Mouse (Mus musculus) forebrain, embryonic 15.5 days (tissue): Measurements from ENCODE around the gene Nsdhl. TPM values are rescaled to one million over a fixed set of nuclear protein-coding genes. Genes with fewer than 3 reads are reported as not detected.

Experiments used
- ATAC-seq: fragments of 200-750 bp; cut with Nextera tagmentation; replicated peaks from 2 replicates; pipeline ENCODE4 v1.8.0; 2017; ENCODE audit warnings: mild to moderate bottlenecking, moderate TSS enrichment, moderate library complexity
- H3K27ac ChIP-seq: fragments of 300-500 bp; sonication (generic); replicated peaks from 2 replicates; pipeline ENCODE4 v1.5.1; 2015; ENCODE audit warnings: mild to moderate bottlenecking, inconsistent platforms
- H3K27me3 ChIP-seq: fragments of 300-500 bp; sonication (generic); 2 replicates; pipeline ENCODE4 v1.6.1; 2015; ENCODE audit warnings: inconsistent platforms
- H3K36me3 ChIP-seq: fragments of 300-500 bp; sonication (generic); 2 replicates; pipeline ENCODE4 v1.6.1; 2015; ENCODE audit warnings: mild to moderate bottlenecking, inconsistent platforms
- H3K4me1 ChIP-seq: fragments of 300-500 bp; sonication (generic); 2 replicates; pipeline ENCODE4 v1.6.1; 2015; ENCODE audit warnings: inconsistent platforms
- H3K4me2 ChIP-seq: fragments of 300-500 bp; sonication (generic); replicated peaks from 2 replicates; pipeline ENCODE4 v1.6.1; 2015; ENCODE audit warnings: mild to moderate bottlenecking, inconsistent platforms
- H3K4me3 ChIP-seq: fragments of 300-500 bp; sonication (generic); 2 replicates; pipeline ENCODE4 v1.5.1; 2015; ENCODE audit warnings: mild to moderate bottlenecking, inconsistent platforms
- H3K9ac ChIP-seq: fragments of 300-500 bp; sonication (generic); replicated peaks from 2 replicates; pipeline ENCODE4 v1.6.1; 2015; ENCODE audit warnings: mild to moderate bottlenecking, inconsistent platforms
- H3K9me3 ChIP-seq: fragments of 300-500 bp; sonication (generic); 2 replicates; pipeline ENCODE4 v1.6.1; 2016; ENCODE audit warnings: inconsistent platforms
- WGBS: fragments of 180-500 bp; shearing (Covaris S2); methylation state at CpG from one replicate; pipeline ENCODE4 v1.1.7; 2015; ENCODE audit warnings: mixed read lengths; 5-methylcytosine and 5-hydroxymethylcytosine counted together
- polyA plus RNA-seq: library from polyadenylated mRNA; unstranded; fragments of >200 nt; fragmentation: Nextera tagmentation; extraction: Ambion mirVana; gene quantifications from 2 replicates; pipeline ENCODE4 v1.2.1, GENCODE M21; 2015

The Nsdhl gene
- 36.9 and 38.0 TPM in 2 replicates for polyA plus RNA-seq

DNA sequence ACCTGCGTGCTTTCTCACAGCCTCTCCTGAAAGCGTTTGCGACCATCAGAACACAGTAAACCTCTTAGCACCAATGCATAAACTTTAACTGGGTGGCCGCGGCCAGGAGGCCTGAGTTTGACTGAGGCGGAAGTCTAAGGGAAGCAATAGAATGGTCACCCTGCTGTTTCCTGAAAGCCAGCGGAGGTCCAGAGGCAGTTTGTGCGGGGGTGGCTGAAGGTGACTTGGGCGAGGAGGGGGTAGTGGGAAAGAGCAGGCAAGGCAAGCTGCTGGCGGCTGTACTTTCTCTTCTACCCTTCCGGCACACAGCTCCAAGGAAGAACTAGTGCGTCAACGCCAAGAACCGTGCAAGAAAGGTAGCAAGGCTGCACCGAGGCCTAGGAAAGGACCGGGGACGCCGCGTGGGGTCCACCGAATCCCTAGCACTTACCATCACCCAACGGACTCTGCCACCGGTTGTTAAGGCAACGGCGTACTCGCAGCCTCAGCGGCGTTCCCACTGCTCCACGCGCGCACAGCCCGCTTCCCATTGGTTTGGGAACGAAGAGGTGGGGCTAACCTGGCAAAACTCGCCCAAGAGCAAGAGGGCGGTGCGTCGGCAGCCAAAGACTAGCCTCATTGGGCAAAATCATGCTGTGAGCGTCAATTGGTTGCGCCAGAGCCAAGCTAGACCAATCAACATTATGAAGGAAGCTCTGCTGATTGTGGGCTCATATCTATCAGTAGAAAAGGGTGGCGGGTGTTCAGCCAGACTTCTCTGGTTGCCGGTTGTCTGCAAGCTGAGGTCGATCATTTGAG is at the start of gene Nsdhl, which contains the start of gene Cetn2:
Nsdhl (plus strand) TSS at position 674 of the 798 bp plus-strand sequence.
Cetn2 (minus strand) TSS at position 528 of the 798 bp plus-strand sequence.
- WGBS = 21% methylated on average over 41 of the region's 41 CpGs
- Histone ChIP-seq H3K4me1 (peaks cover 10% of the 10 kb centered on the region; the same call in 1 of the 2 replicates), H3K9ac (peak within 1 kb of the TSS; percentile 56), H3K4me3 (peak within 1 kb of the TSS; percentile 57), H3K4me2 (peak within 1 kb of the TSS; percentile 50), H3K27me3 (no peaks in the 10 kb centered on the region), H3K9me3 (no peaks in the 10 kb centered on the region), H3K36me3 (no peaks in the 10 kb centered on the region), H3K27ac (peak within 1 kb of the TSS; percentile 85)
- ATAC-seq = peak; percentile 99

DNA sequence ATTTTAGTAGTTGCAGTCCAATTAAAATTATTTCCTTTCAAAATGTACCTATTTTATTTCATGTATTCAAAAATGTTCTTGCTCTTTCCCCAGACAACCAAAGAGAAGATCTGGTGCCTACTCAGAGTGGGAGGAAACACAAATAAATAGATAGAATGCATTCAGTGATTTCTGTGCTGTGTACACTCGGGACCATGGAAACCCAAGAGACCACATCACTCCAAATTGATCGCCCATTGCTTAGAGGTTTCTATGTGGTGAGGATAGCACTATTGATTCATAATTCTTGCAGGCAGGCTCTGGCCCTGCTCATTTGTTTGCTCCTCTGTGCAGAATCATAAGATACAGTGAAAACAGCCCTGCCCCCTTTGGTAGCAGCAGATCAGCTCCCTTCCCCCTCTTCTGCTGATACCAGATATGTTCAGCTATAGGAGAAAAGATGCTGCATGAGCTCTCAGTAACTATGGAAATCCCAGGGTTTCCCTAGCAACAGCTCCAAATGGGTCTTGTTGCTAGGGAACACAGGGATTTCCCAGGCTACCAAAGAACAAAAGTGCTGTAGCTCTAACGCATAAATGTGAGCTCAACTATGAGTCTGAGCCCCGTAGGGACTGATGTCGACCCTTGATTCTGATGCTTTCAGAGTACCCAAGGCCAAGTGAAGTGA is 22.8 kb upstream of the Nsdhl start:
- ATAC-seq = peak; percentile 98
- Histone ChIP-seq H3K36me3 (no peaks in the 10 kb centered on the region), H3K27ac (peak overlapping the region; percentile 82), H3K9ac (no peak overlapping the region), H3K4me2 (peak overlapping the region; percentile 28), H3K4me3 (no peak overlapping the region), H3K4me1 (peaks cover 10% of the 10 kb centered on the region), H3K27me3 (no peaks in the 10 kb centered on the region), H3K9me3 (no peaks in the 10 kb centered on the region)
- 30% methylated on average over 5 of the region's 5 CpGs for WGBS

DNA sequence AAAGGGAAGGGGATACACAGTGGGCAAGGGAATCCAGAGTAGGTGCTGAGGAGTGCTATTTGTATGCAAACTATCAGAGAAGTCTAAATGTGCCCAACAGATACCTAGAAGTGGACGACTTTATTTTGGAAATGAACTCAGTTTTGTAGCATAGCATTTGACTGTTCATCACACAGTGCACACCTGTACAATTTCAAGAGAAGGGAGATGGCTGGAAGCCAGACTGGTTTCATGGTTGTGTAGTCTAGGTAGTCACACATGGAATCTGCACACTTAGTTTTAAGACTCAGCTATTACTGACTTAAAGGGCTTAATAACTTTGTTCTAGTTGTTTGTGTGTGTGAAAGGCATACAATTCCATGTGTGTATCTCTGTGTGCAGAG is 22.3 kb upstream of the Nsdhl start:
- Histone ChIP-seq H3K27me3 (no peaks in the 10 kb centered on the region), H3K36me3 (no peaks in the 10 kb centered on the region), H3K4me3 (no peak overlapping the region), H3K4me1 (peaks cover 10% of the 10 kb centered on the region), H3K9me3 (no peaks in the 10 kb centered on the region), H3K9ac (no peak overlapping the region), H3K4me2 (peak overlapping the region; percentile 28), H3K27ac (peak overlapping the region; percentile 82)
- 48% methylated on average over 1 of the region's 1 CpGs for WGBS
- peak; percentile 57; the same call in 1 of the 2 replicates for ATAC-seq

DNA sequence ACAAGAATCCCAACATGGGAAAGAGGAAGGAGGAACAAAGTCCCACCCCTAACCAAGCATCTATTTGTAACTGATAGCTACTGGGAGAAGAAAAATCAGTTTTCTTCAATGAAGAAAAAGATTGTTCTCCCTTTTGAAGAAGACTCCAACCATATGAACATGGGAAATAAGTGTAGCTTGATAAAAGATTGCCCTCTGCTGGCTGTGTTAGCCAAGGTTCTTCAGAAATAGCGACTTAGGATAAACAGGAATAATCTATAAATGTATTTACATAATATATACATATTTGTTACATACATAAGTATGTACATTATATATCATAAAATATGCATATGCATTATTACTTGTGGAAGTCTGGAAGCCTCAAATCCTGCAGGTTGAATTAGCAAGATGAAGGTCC is 15.8 kb upstream of the Nsdhl start:
- Histone ChIP-seq H3K27ac (no peak overlapping the region), H3K4me1 (no peaks in the 10 kb centered on the region), H3K4me2 (no peak overlapping the region), H3K9ac (no peak overlapping the region), H3K36me3 (no peaks in the 10 kb centered on the region), H3K27me3 (no peaks in the 10 kb centered on the region), H3K4me3 (no peak overlapping the region), H3K9me3 (no peaks in the 10 kb centered on the region)
- WGBS = 36% methylated on average over 1 of the region's 1 CpGs
- no peak for ATAC-seq

DNA sequence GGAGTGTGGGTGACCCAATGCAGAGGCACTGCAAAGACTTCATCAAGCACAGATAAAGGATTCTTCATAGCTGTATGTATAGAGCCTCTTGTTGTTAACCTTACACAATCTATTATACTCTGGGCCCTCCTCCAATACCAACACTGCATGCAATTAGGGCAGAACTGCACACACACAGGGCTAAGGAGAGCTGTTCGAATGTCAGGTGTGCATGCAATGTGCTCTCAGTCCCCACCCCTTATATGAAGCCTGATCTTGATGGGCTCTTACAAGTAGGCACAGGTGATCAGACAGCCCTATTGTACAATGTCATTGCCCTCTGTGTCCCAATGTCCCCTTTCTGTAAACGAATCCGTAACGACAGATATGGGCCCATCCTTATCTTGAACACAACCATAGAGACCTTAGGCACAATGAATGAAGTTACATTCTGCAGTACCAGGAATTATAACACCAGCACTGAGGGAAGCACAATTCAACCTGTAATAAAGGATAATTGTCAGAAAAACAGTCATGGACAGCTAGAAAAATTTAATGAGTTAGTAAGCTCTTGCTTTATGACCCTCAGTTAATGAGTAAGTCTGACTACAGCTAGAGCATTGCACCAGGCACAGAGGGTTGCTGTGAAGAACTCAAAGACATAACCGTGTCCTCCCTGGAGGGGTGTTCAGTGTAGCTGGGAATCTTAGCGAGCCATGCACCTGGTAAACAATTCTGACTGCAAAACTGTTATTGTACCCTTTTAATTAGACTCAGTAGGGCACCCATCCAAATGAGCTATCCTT is 10.5 kb upstream of the Nsdhl start:
- Histone ChIP-seq H3K4me3 (no peak overlapping the region), H3K4me2 (no peak overlapping the region), H3K27me3 (no peaks in the 10 kb centered on the region), H3K9me3 (no peaks in the 10 kb centered on the region), H3K9ac (no peak overlapping the region), H3K4me1 (no peaks in the 10 kb centered on the region), H3K27ac (no peak overlapping the region), H3K36me3 (no peaks in the 10 kb centered on the region)
- WGBS = 66% methylated on average over 6 of the region's 6 CpGs
- ATAC-seq = peak; percentile 55; the same call in 1 of the 2 replicates

DNA sequence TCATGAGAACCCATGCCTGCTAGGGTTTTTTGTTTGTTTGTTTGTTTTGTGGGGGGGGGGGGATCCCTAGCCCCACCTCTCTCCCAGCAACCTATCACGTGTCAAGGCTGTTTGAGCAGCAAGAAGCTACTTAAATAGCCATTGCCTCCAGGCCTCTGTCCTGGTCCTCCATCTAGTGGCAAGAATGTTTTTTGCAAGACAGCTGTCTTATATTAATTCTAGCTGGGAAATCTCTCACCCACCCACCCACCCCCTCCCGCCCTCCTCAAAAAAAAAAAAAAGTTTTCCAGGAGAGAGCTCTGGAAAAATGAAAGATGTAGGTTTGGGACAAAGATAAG is 10.0 kb upstream of the Nsdhl start:
- no peak overlapping the region for H3K4me3 ChIP-seq
- H3K27me3 ChIP-seq = no peaks in the 10 kb centered on the region
- ATAC-seq = peak; percentile 74
- H3K9ac ChIP-seq = no peak overlapping the region
- no peaks in the 10 kb centered on the region for H3K9me3 ChIP-seq
- no peak overlapping the region for H3K27ac ChIP-seq
- no peak overlapping the region for H3K4me2 ChIP-seq
- H3K36me3 ChIP-seq = no peaks in the 10 kb centered on the region
- H3K4me1 ChIP-seq = no peaks in the 10 kb centered on the region
- 26% methylated on average over 2 of the region's 2 CpGs for WGBS

DNA sequence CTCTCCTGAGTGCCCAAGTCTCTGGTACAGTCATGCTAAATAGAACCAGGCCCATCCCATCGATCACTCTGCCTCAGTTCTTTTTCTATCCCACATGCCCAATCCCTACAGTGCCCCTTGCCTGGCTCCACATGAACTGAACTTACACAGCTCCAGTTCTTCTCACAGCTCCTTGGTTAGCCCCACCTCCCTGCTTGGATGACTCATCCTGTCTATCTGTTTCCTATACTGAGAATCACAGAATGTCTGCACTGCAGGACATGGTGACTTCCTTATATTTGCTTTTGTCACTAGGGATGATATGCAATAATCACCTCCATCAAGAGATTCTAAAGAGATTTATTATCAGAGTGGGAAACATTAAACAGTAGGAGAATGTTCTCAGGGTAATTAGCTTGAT is 6.7 kb upstream of the Nsdhl start:
- Histone ChIP-seq H3K9me3 (no peaks in the 10 kb centered on the region), H3K27me3 (no peaks in the 10 kb centered on the region), H3K9ac (no peak overlapping the region), H3K27ac (no peak overlapping the region), H3K36me3 (no peaks in the 10 kb centered on the region), H3K4me1 (no peaks in the 10 kb centered on the region), H3K4me2 (no peak overlapping the region), H3K4me3 (no peak overlapping the region)
- WGBS = 94% methylated on average over 1 of the region's 1 CpGs
- no peak for ATAC-seq

DNA sequence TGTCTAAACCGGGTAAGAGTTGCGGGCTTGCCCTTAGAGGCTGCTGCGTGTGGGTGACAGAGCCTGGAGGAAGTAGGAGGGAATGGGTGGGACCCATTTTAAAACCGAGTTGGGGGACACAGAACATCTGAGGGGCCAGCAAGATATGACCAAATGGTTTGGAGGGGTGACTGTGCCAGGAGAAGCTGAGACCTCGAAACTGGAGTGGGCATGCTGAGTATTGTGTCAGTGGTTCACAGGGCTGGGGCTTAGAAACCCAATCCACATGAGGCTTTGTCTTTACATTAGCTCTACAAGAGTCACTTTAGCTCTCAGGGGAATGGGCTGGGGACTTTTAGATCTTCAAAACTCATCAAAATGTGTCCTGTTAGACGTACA is 314 bp downstream of the Nsdhl start:
- 20% methylated on average over 6 of the region's 6 CpGs for WGBS
- Histone ChIP-seq H3K9me3 (no peaks in the 10 kb centered on the region), H3K27ac (peak overlapping the region; percentile 85), H3K4me3 (peak overlapping the region; percentile 57), H3K4me1 (peaks cover 10% of the 10 kb centered on the region; the same call in 1 of the 2 replicates), H3K9ac (peak overlapping the region; percentile 56), H3K27me3 (no peaks in the 10 kb centered on the region), H3K36me3 (no peaks in the 10 kb centered on the region), H3K4me2 (peak overlapping the region; percentile 50)
- no peak for ATAC-seq

DNA sequence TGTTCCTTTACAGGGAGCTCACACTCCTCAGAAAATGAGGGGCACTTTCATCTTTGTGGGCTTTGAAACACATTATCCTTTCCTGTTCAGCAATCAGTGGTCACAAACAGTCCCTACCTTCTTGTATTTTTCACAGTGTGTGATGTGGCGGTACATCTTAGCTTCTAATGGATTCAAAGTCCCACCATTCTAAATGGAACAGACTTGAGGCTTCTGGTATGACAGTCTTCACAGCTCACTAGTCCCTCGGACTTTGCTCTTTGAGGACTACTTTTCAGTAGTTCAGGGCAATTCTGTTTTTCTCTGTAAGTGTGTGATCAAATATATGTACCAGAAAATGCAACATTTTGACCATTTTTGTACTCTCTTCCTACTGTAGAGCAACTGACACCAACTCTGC is 3.0 kb downstream of the Nsdhl start:
- no peak overlapping the region for H3K4me3 ChIP-seq
- no peaks in the 10 kb centered on the region for H3K9me3 ChIP-seq
- no peak overlapping the region for H3K4me2 ChIP-seq
- 71% methylated on average over 2 of the region's 2 CpGs for WGBS
- H3K4me1 ChIP-seq = peaks cover 10% of the 10 kb centered on the region; the same call in 1 of the 2 replicates
- ATAC-seq = no peak
- H3K36me3 ChIP-seq = no peaks in the 10 kb centered on the region
- no peak overlapping the region for H3K27ac ChIP-seq
- no peak overlapping the region for H3K9ac ChIP-seq
- H3K27me3 ChIP-seq = no peaks in the 10 kb centered on the region

DNA sequence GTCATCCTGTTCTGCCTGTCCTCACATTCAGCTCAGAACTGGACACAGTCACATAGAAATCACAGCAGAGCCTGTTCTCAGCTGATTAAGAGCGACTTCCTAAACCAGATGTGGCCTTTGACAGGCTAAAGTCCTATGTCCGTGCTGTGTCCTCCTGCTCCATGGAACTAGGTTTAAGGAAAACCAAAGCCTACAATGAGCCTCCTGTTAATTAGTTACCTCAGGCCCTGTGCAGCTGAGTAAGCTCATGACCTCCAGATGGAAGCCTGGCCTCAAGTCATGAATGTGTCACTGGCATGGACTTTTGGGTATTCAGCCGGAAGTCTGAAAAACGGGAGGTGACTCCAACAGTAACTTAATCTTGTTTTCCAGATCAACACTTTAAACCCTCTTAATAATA is 35.1 kb downstream of the Nsdhl start:
- peaks cover 15% of the 10 kb centered on the region; the same call in 1 of the 2 replicates for H3K36me3 ChIP-seq

DNA sequence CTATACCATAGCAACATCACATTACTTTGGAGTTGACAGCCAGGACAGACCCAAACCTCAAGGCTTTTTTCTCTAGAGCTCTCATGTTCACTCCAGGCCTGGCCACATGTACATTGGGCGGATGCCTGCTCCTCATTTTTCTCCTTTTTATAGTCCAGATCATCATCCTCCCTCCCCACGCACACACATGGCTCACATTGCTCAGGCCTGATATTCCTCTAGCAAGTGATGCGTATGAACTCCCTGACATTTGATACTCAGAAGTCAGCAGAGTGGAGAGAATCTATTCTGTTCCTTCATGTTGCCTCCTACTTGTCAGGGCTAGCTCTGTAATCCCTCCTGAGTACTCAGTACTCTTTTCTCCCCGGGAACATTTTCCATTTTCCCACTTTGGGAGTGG is 38.1 kb downstream of the Nsdhl start:
- 91% methylated on average over 4 of the region's 4 CpGs for WGBS
- no peak for ATAC-seq
- no peak overlapping the region for H3K27ac ChIP-seq

More for the DNA sequence above, 35.1 kb downstream of the Nsdhl start:
- no peaks in the 10 kb centered on the region for H3K4me1 ChIP-seq
- no peak overlapping the region for H3K4me3 ChIP-seq
- no peaks in the 10 kb centered on the region for H3K9me3 ChIP-seq
- no peak overlapping the region for H3K9ac ChIP-seq
- H3K27ac ChIP-seq = no peak overlapping the region
- no peak for ATAC-seq
- H3K27me3 ChIP-seq = no peaks in the 10 kb centered on the region
- 77% methylated on average over 4 of the region's 4 CpGs for WGBS
- no peak overlapping the region for H3K4me2 ChIP-seq

DNA sequence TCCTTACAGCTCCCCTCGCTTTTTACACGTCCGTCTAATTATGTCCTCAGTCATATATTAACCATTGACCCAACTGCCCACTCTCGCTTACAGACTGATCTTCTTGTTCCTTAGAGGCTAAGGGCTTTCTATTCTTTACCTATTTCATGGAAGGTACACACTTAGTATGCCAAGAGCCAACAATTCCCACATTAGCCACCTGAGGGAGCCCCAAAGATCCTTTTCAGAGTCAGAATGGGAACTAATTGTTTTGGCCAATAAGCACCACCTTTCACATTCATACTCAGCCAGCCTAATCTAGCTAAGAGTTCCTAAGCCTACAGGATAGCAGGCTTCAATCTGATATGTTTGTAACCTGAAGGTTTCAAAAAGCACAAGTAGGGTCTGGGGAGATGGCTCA is 42.1 kb downstream of the Nsdhl start:
- Histone ChIP-seq H3K36me3 (0 out of 2 replicates have a peak, but pooled peaks cover 4% of the 10 kb centered on the region), H3K27ac (no peak overlapping the region), H3K4me3 (no peak overlapping the region), H3K9me3 (no peaks in the 10 kb centered on the region), H3K9ac (no peak overlapping the region), H3K27me3 (no peaks in the 10 kb centered on the region), H3K4me1 (no peaks in the 10 kb centered on the region), H3K4me2 (no peak overlapping the region)
- no peak for ATAC-seq
- 85% methylated on average over 4 of the region's 4 CpGs for WGBS

More for the DNA sequence above, 38.1 kb downstream of the Nsdhl start:
- Histone ChIP-seq H3K4me3 (no peak overlapping the region), H3K9me3 (no peaks in the 10 kb centered on the region), H3K36me3 (peaks cover 12% of the 10 kb centered on the region; the same call in 1 of the 2 replicates), H3K9ac (no peak overlapping the region), H3K4me2 (no peak overlapping the region), H3K4me1 (no peaks in the 10 kb centered on the region), H3K27me3 (no peaks in the 10 kb centered on the region)
